8 mouse cellular contexts compared by ENCODE assay signal in the genomic region with DNA sequence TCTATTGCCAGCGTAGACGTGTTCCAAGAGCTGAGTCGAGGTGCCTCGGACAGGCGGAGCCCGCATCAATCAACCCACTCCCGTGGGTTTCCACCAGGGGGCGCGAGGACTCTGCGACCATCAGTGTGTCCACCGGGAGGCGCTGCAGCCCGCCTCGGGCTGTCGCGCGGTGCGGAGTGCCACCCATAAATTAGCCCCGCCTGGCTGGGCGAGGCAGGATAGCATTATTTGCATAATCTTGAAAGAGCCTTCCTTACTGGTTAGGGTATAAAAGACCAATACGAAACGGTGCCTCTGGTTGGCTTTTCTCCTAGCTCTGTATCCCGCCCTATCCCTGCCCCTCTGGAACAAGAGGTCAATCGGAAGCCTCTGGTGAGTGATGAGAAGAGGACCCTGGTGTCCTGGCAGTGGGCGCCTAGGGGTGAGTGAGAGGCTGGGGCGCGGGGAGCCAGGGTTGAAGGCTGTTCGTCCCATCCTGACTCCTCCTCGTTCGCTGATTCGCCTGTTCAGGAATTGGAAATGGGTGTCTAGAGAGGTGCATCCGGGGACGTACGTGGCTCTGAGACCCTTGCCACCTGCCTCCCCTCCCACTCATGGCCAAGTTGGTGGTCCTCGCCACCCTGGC. TPM values are rescaled to one million over a fixed set of nuclear protein-coding genes. Genes with fewer than 3 reads are reported as not detected.
A peak's percentile ranks its signal among the peaks of the same experiment; 100 is the strongest.
DNase-seq lines count a peak whose midpoint lies in the region; ATAC-seq and TF ChIP-seq lines count a peak whose summit lies in the region.

No protein-coding gene starts in this region.

- intact Hi-C loops in heart, postnatal 25 days (cut with DNase I) = loop anchor here (1.0 kb wide), 1 partner anchor 55 kb away; no protein-coding TSS in a partner anchor

- peak overlapping the region; percentile 42 for H3K4me3 ChIP-seq in forebrain, embryonic 14.5 days (ENCODE audit: low read depth, low read length)
- peak overlapping the region; percentile 85 for H3K4me3 ChIP-seq in layer of hippocampus, adult 2 months
- peak overlapping the region; percentile 52 for H3K4me3 ChIP-seq in lung, embryonic 14.5 days (ENCODE audit: low read depth, low read length)
- H3K4me3 ChIP-seq in olfactory bulb, adult 2 months (ENCODE audit: insufficient read depth, low read depth, low read length) = peak overlapping the region; percentile 63
- peak overlapping the region; percentile 57 for H3K4me3 ChIP-seq in thymus, adult 2 months (ENCODE audit: control insufficient read depth, insufficient read depth, low read length)

- peak; percentile 100 for TF ChIP-seq CTCF in layer of hippocampus, adult 2 months (conservative IDR thresholded peaks at IDR 0.05)
- peak; percentile 100 for TF ChIP-seq CTCF in lung, embryonic 14.5 days (IDR thresholded peaks at IDR 0.05; ENCODE audit: low read depth)
- TF ChIP-seq CTCF in olfactory bulb, adult 2 months (IDR thresholded peaks at IDR 0.05; ENCODE audit: insufficient read depth, low read depth, low read length) = peak; percentile 100
- peak; percentile 100 for TF ChIP-seq CTCF in thymus, adult 2 months (IDR thresholded peaks at IDR 0.05; ENCODE audit: borderline replicate concordance, control insufficient read depth, extremely low read depth, insufficient read depth, low read length, poor library complexity)

- H3K36me3 ChIP-seq in forebrain, embryonic 14.5 days (ENCODE audit: control insufficient read depth, insufficient read depth, low read length) = no peaks in the 10 kb centered on the region
- no peaks in the 10 kb centered on the region for H3K36me3 ChIP-seq in lung, embryonic 14.5 days (ENCODE audit: insufficient read depth)
- no peaks in the 10 kb centered on the region for H3K36me3 ChIP-seq in thymus, adult 2 months (ENCODE audit: control insufficient read depth, insufficient read depth, low read length)

- peak overlapping the region; percentile 45 for H3K9ac ChIP-seq in forebrain, embryonic 14.5 days (ENCODE audit: low read length)
- H3K9ac ChIP-seq in lung, embryonic 14.5 days = peak overlapping the region; percentile 52

- under 1% methylated on average over 35 of the region's 35 CpGs for WGBS in forebrain, embryonic 14.5 days
- WGBS in lung, embryonic 14.5 days = under 1% methylated on average over 35 of the region's 35 CpGs
- under 1% methylated on average over 35 of the region's 35 CpGs for WGBS in olfactory bulb, adult 2 months
- 2% methylated on average over 35 of the region's 35 CpGs for WGBS in thymus, adult 2 months

- DNase-seq in ES-CJ7 (ENCODE audit: low read depth, low spot score) = peak; percentile 96
- peak; percentile 98 for DNase-seq in cerebellum, adult 11 months
- peak; percentile 94 for DNase-seq in forebrain, embryonic 14.5 days (ENCODE audit: low spot score)
- peak; percentile 96 for DNase-seq in heart, postnatal 25 days (ENCODE audit: low spot score)
- DNase-seq in layer of hippocampus, adult 2 months (ENCODE audit: low spot score in 2 of 2) = peak; percentile 96 to 99
- peak; percentile 98 for DNase-seq in lung, embryonic 14.5 days
- peak; percentile 96 for DNase-seq in thymus, adult 2 months

- H3K27ac ChIP-seq in forebrain, embryonic 14.5 days (ENCODE audit: low read depth, low read length) = no peak overlapping the region
- H3K27ac ChIP-seq in layer of hippocampus, adult 2 months = peak overlapping the region; percentile 91
- peak overlapping the region; percentile 30; the same call in 1 of the 2 replicates for H3K27ac ChIP-seq in lung, embryonic 14.5 days (ENCODE audit: low read depth)
- H3K27ac ChIP-seq in olfactory bulb, adult 2 months (ENCODE audit: insufficient read depth, low read depth, low read length) = no peak overlapping the region; the same call in 1 of the 2 replicates
- peak overlapping the region; percentile 11; the same call in 1 of the 2 replicates for H3K27ac ChIP-seq in thymus, adult 2 months (ENCODE audit: control insufficient read depth, insufficient read depth, low read length)

- peak; percentile 90 for ATAC-seq in forebrain, embryonic 14.5 days
- ATAC-seq in lung, embryonic 14.5 days (ENCODE audit: insufficient read depth) = peak; percentile 92

- peaks cover 12% of the 10 kb centered on the region; the same call in 1 of the 2 replicates for H3K4me1 ChIP-seq in forebrain, embryonic 14.5 days (ENCODE audit: control insufficient read depth, insufficient read depth, low read length)
- peaks cover 12% of the 10 kb centered on the region; the same call in 1 of the 2 replicates for H3K4me1 ChIP-seq in lung, embryonic 14.5 days (ENCODE audit: insufficient read depth)
- peaks cover 26% of the 10 kb centered on the region for H3K4me1 ChIP-seq in olfactory bulb, adult 2 months (ENCODE audit: control insufficient read depth, insufficient read depth, low read length)
- H3K4me1 ChIP-seq in thymus, adult 2 months (replicated peaks; ENCODE audit: control insufficient read depth, insufficient read depth, low read length) = peaks cover 25% of the 10 kb centered on the region

- peaks cover 32% of the 10 kb centered on the region for H3K27me3 ChIP-seq in forebrain, embryonic 14.5 days (replicated peaks; ENCODE audit: control insufficient read depth, insufficient read depth, low read length)
- peaks cover 13% of the 10 kb centered on the region for H3K27me3 ChIP-seq in lung, embryonic 14.5 days (ENCODE audit: insufficient read depth, low read length)
- H3K27me3 ChIP-seq in thymus, adult 2 months (ENCODE audit: control insufficient read depth, insufficient read depth, low read length) = peaks cover 5% of the 10 kb centered on the region; the same call in 1 of the 2 replicates

- H3K4me2 ChIP-seq in forebrain, embryonic 14.5 days (ENCODE audit: low read length) = peak overlapping the region; percentile 85
- peak overlapping the region; percentile 75 for H3K4me2 ChIP-seq in lung, embryonic 14.5 days

- H3K9me3 ChIP-seq in forebrain, embryonic 14.5 days (replicated peaks; ENCODE audit: control insufficient read depth, low read length) = no peaks in the 10 kb centered on the region
- H3K9me3 ChIP-seq in lung, embryonic 14.5 days (ENCODE audit: low read depth, low read length) = no peaks in the 10 kb centered on the region

- no peak for TF ChIP-seq POLR2A in olfactory bulb, adult 2 months (IDR thresholded peaks at IDR 0.05; ENCODE audit: insufficient read depth, low read depth, low read length)
- no peak for TF ChIP-seq POLR2A in thymus, adult 2 months (IDR thresholded peaks at IDR 0.05; ENCODE audit: control insufficient read depth, extremely low read depth, insufficient read depth, low read length, poor library complexity)

RNA-seq across cellular contexts. Expression of a gene that starts 1.4 kb away (rescaled TPM):
- 10.4 and 11.8 TPM in 2 replicates for polyA plus RNA-seq in forebrain, embryonic 14.5 days (2014; fragmentation: Nextera tagmentation; extraction: Ambion mirVana)
- 10 to 100 TPM; 36.7 to 39.0 TPM for total RNA-seq in heart, postnatal 25 days (2021)
- 10 to 100 TPM; 87.1 to 91.0 TPM for total RNA-seq in layer of hippocampus, adult 2 months (2021)
- 11.0 and 14.4 TPM in 2 replicates for polyA plus RNA-seq in lung, embryonic 14.5 days (2014; fragmentation: Nextera tagmentation; extraction: Ambion mirVana)
- polyA plus RNA-seq in olfactory bulb, adult 2 months (2012; ENCODE audit: insufficient read depth, insufficient read length, low replicate concordance, missing spikeins) = not detected in 2 replicates
- 28.8 and 29.5 TPM in 2 replicates for polyA plus RNA-seq in thymus, adult 2 months (2012; rRNA removed)

RNA-seq across cellular contexts. Expression of a gene that starts 1.4 kb away (rescaled TPM):
- polyA plus RNA-seq in forebrain, embryonic 14.5 days (2014; fragmentation: Nextera tagmentation; extraction: Ambion mirVana) = 1.1 and 1.4 TPM in 2 replicates
- total RNA-seq in heart, postnatal 25 days (2021) = 10 to 100 TPM; 14.7 to 16.3 TPM
- total RNA-seq in layer of hippocampus, adult 2 months (2021) = 10 to 100 TPM in 1 of 2 experiments, 1 to 10 TPM in 1; 9.3 to 10.2 TPM
- 1.0 and 2.5 TPM in 2 replicates for polyA plus RNA-seq in lung, embryonic 14.5 days (2014; fragmentation: Nextera tagmentation; extraction: Ambion mirVana)
- not detected in 2 replicates for polyA plus RNA-seq in olfactory bulb, adult 2 months (2012; ENCODE audit: insufficient read depth, insufficient read length, low replicate concordance, missing spikeins)
- polyA plus RNA-seq in thymus, adult 2 months (2012; rRNA removed) = 3.9 and 5.4 TPM in 2 replicates

RNA-seq across cellular contexts. Expression of a gene that starts 13.2 kb away (rescaled TPM):
- polyA plus RNA-seq in forebrain, embryonic 14.5 days (2014; fragmentation: Nextera tagmentation; extraction: Ambion mirVana) = 4.8 and 5.4 TPM in 2 replicates
- 10 to 100 TPM; 17.5 to 18.8 TPM for total RNA-seq in heart, postnatal 25 days (2021)
- 10 to 100 TPM; 48.5 to 50.8 TPM for total RNA-seq in layer of hippocampus, adult 2 months (2021)
- 5.3 and 5.8 TPM in 2 replicates for polyA plus RNA-seq in lung, embryonic 14.5 days (2014; fragmentation: Nextera tagmentation; extraction: Ambion mirVana)
- not detected in 2 replicates for polyA plus RNA-seq in olfactory bulb, adult 2 months (2012; ENCODE audit: insufficient read depth, insufficient read length, low replicate concordance, missing spikeins)
- 18.2 and 18.4 TPM in 2 replicates for polyA plus RNA-seq in thymus, adult 2 months (2012; rRNA removed)

RNA-seq across cellular contexts. Expression of a gene that starts 29.4 kb away (rescaled TPM):
- polyA plus RNA-seq in forebrain, embryonic 14.5 days (2014; fragmentation: Nextera tagmentation; extraction: Ambion mirVana) = 9.6 and 13.4 TPM in 2 replicates
- total RNA-seq in heart, postnatal 25 days (2021) = 1 to 10 TPM; 1.3 to 2.3 TPM
- 10 to 100 TPM in 1 of 2 experiments, 1 to 10 TPM in 1; 9.7 to 16.0 TPM for total RNA-seq in layer of hippocampus, adult 2 months (2021)
- 9.3 and 9.5 TPM in 2 replicates for polyA plus RNA-seq in lung, embryonic 14.5 days (2014; fragmentation: Nextera tagmentation; extraction: Ambion mirVana)
- polyA plus RNA-seq in olfactory bulb, adult 2 months (2012; ENCODE audit: insufficient read depth, insufficient read length, low replicate concordance, missing spikeins) = not detected in 2 replicates
- polyA plus RNA-seq in thymus, adult 2 months (2012; rRNA removed) = 4.9 and 6.9 TPM in 2 replicates

Comparison
In these comparisons a context has a peak if more than half of its experiments do, and no peak if none do; other contexts are left out.
1. H3K27ac ChIP-seq: peak in layer of hippocampus, adult 2 months (single experiment), lung, embryonic 14.5 days (single experiment) and thymus, adult 2 months (single experiment); none in forebrain, embryonic 14.5 days (single experiment) and olfactory bulb, adult 2 months (single experiment).
2. Peak in every context shown above with its lines, with median percentiles within 50 percentile points of each other: DNase-seq, H3K4me3 ChIP-seq and CTCF ChIP-seq.